Mouse (Mus musculus): ENCODE measurements around the gene Pcnt.

- TF ChIP-seq POLR2A (IDR thresholded peaks at IDR 0.05; ENCODE audit: low read depth, low read length) (no peak), CTCF (IDR thresholded peaks at IDR 0.05; ENCODE audit: extremely low read depth, insufficient read depth, insufficient read length, insufficient replicate concordance) (no peak)
These were observed 88.6 kb downstream of the Pcnt start for GRCm38 (mm10) chr10:76353986-76354385.
